Mouse (Mus musculus) kidney, embryonic 16.5 days (tissue): Measurements from ENCODE around the gene Sun2. TPM values are rescaled to one million over a fixed set of nuclear protein-coding genes. Genes with fewer than 3 reads are reported as not detected.

ENCODE experiments used
- ATAC-seq: fragments of 200-750 bp; cut with Nextera tagmentation; 2 replicates; pipeline ENCODE4 v1.8.0; 2017; ENCODE audit warnings: moderate TSS enrichment; ENCODE audit not compliant: low FRiP score, low TSS enrichment
- H3K27ac ChIP-seq: fragments of 300-500 bp; sonication (generic); 2 replicates; pipeline ENCODE4 v1.5.1; 2014; ENCODE audit warnings: low read length
- H3K27me3 ChIP-seq: fragments of 300-500 bp; sonication (generic); 2 replicates; pipeline ENCODE4 v1.6.1; 2014; ENCODE audit warnings: low read length, control low read depth, mixed read lengths; ENCODE audit not compliant: insufficient read depth
- H3K36me3 ChIP-seq: fragments of 300-500 bp; sonication (generic); 2 replicates; pipeline ENCODE4 v1.6.1; 2014; ENCODE audit warnings: low read length, control low read depth, mixed read lengths; ENCODE audit not compliant: insufficient read depth
- H3K4me1 ChIP-seq: fragments of 300-500 bp; sonication (generic); 2 replicates; pipeline ENCODE4 v1.6.1; 2014; ENCODE audit warnings: low read length, control low read depth, mixed read lengths; ENCODE audit not compliant: insufficient read depth
- H3K4me2 ChIP-seq: fragments of 300-500 bp; sonication (generic); replicated peaks from 2 replicates; pipeline ENCODE4 v1.6.1; 2014; ENCODE audit warnings: low read depth, low read length
- H3K4me3 ChIP-seq: fragments of 300-500 bp; sonication (generic); 2 replicates; pipeline ENCODE4 v1.5.1; 2014; ENCODE audit warnings: mild to moderate bottlenecking, low read length
- H3K9ac ChIP-seq: fragments of 300-500 bp; sonication (generic); replicated peaks from 2 replicates; pipeline ENCODE4 v1.6.1; 2014; ENCODE audit warnings: low read length
- H3K9me3 ChIP-seq: fragments of 300-500 bp; sonication (generic); 2 replicates; pipeline ENCODE4 v1.6.1; 2016; ENCODE audit warnings: low read length, control low read depth
- WGBS: fragments of 180-500 bp; shearing (Covaris S2); extraction: QIAGEN DNeasy Blood & Tissue Kit; methylation state at CpG from one replicate; pipeline ENCODE4 v1.1.7; 2014; 5-methylcytosine and 5-hydroxymethylcytosine counted together
- polyA plus RNA-seq: library from polyadenylated mRNA; unstranded; fragments of >200 nt; fragmentation: Nextera tagmentation; extraction: Ambion mirVana; gene quantifications from 2 replicates; pipeline ENCODE4 v1.2.1, GENCODE M21; 2015

The Sun2 gene
- polyA plus RNA-seq, 1 experiment from 2014 or later = 5.7 TPM

DNA sequence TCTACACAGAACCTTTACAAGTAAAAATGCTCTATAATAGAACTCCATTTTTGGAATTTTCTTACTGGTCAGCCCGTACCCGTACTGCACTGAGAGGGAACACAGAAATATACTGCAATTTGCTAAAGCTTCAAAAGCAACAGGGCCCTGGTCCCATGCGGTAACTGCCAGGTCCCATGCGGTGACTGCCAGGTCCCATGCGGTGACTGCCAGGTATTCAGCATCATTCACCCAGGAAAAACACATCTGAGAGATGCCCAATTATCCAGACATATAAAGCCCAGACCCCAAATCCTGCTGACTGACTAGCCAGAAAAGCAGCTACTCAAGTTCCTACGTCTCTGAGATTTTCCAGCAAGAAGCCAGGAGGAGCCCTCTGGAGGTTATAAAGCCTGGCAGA lies 57.7 kb downstream of the Sun2 start:
- H3K36me3 ChIP-seq = no peaks in the 10 kb centered on the region
- H3K4me1 ChIP-seq = peaks cover 58% of the 10 kb centered on the region
- peak overlapping the region; percentile 79 for H3K4me2 ChIP-seq
- H3K9ac ChIP-seq = peak overlapping the region; percentile 55
- peak overlapping the region; percentile 83 for H3K4me3 ChIP-seq
- no peaks in the 10 kb centered on the region for H3K9me3 ChIP-seq
- no peak overlapping the region for H3K27ac ChIP-seq
- no peak for ATAC-seq
- H3K27me3 ChIP-seq = no peaks in the 10 kb centered on the region
- WGBS = 79% methylated on average over 6 of the region's 6 CpGs

- 55% methylated on average over 19 of the region's 19 CpGs for WGBS
- H3K36me3 ChIP-seq = no peaks in the 10 kb centered on the region
Observed at GRCm38 (mm10) chr15:79683707-79684465, 58.5 kb downstream of the Sun2 start.

DNA sequence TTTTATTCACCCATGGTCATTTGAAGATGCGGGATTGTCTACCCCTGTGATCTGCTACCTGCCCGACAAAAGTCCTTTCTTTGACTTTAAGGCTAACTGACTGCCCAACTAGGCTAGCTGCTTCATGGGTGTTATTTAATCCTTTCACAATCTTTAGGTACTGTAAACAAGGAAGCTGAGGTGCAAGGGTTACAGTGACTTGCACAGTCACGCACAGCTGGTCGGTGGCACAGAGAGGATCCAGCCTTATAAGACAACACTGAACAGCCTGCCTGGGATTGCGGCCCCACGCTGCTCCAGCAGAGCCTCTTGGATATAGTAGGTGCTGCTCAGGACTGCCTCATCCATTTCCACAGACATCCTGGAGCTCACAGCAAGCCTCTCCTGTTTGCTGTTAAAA lies 59.2 kb downstream of the Sun2 start:
- ATAC-seq = no peak
- Histone ChIP-seq H3K27me3 (no peaks in the 10 kb centered on the region), H3K36me3 (no peaks in the 10 kb centered on the region), H3K4me1 (peaks cover 48% of the 10 kb centered on the region), H3K27ac (no peak overlapping the region), H3K4me2 (peak overlapping the region; percentile 79; the same call in 1 of the 2 replicates), H3K9me3 (no peaks in the 10 kb centered on the region), H3K9ac (0 out of 2 replicates have a peak overlapping the region, but pooled peaks have one; percentile 20), H3K4me3 (no peak overlapping the region; the same call in 1 of the 2 replicates)
- WGBS = 67% methylated on average over 6 of the region's 6 CpGs

More at GRCm38 (mm10) chr15:79683707-79684465, 58.5 kb downstream of the Sun2 start:
- Histone ChIP-seq H3K27ac (no peak overlapping the region), H3K9ac (no peak overlapping the region; the same call in none of the 2 replicates), H3K4me3 (peak overlapping the region; percentile 83), H3K4me1 (peaks cover 53% of the 10 kb centered on the region), H3K9me3 (no peaks in the 10 kb centered on the region), H3K4me2 (peak overlapping the region; percentile 79), H3K27me3 (no peaks in the 10 kb centered on the region)
- no peak for ATAC-seq

DNA sequence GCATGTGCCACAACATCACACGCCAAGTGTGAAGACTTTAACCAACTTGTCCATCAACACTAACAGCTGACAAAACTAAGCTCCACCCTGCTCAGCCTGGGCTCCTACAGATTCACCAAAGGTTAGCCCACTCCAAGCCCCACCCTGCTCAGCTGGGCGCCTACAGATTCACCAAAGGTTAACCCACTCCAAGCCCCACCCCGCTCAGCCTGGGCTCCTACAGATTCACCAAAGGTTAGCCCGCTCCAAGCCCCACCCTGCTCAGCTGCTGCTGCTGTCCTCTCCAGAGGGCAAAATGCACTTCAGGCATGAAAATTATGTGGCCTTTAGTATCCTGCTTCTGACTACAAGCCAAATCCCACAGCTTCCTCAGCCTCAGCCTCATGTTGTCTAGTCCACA lies 60.4 kb downstream of the Sun2 start:
- WGBS = 87% methylated on average over 4 of the region's 4 CpGs
- Histone ChIP-seq H3K4me3 (no peak overlapping the region), H3K4me1 (peaks cover 51% of the 10 kb centered on the region), H3K36me3 (no peaks in the 10 kb centered on the region), H3K27me3 (no peaks in the 10 kb centered on the region), H3K4me2 (no peak overlapping the region), H3K9ac (no peak overlapping the region), H3K9me3 (no peaks in the 10 kb centered on the region), H3K27ac (no peak overlapping the region)
- ATAC-seq = no peak

GRCm38 (mm10) chr15:79677936-79678335 lies 64.4 kb downstream of the Sun2 start:
- ATAC-seq = 0 out of 2 replicates have a peak, but pooled peaks have one; percentile 58
- Histone ChIP-seq H3K4me3 (no peak overlapping the region), H3K9me3 (no peaks in the 10 kb centered on the region), H3K27me3 (no peaks in the 10 kb centered on the region), H3K36me3 (peaks cover 36% of the 10 kb centered on the region), H3K9ac (no peak overlapping the region), H3K27ac (peak overlapping the region; percentile 66; the same call in 1 of the 2 replicates), H3K4me2 (no peak overlapping the region), H3K4me1 (peaks cover 14% of the 10 kb centered on the region)
- WGBS = 61% methylated on average over 2 of the region's 2 CpGs

Other genes starting within 250 kb of the Sun2 start
- gene Kcnj4, start 237.3 kb downstream of the Sun2 start, polyA plus RNA-seq = 0.16 TPM in 1 of 2 replicates, not detected in the other
- 66.2 and 72.9 TPM in 2 replicates for gene Kdelr3, start 226.1 kb downstream of the Sun2 start, polyA plus RNA-seq
- gene Ddx17, start 195.8 kb downstream of the Sun2 start, polyA plus RNA-seq = 48.3 and 52.0 TPM in 2 replicates
- gene Dmc1, start 137.4 kb downstream of the Sun2 start, polyA plus RNA-seq = 2.0 and 2.3 TPM in 2 replicates
- gene Fam227a, start 83.6 kb downstream of the Sun2 start, polyA plus RNA-seq = 1.1 and 1.4 TPM in 2 replicates
- gene Cby1, start 83.3 kb downstream of the Sun2 start, polyA plus RNA-seq = 59.5 and 59.8 TPM in 2 replicates
- gene Tomm22, start 71.7 kb downstream of the Sun2 start, polyA plus RNA-seq = 262 and 263 TPM in 2 replicates
- 18.2 and 19.6 TPM in 2 replicates for gene Josd1, start 54.6 kb downstream of the Sun2 start, polyA plus RNA-seq
- gene Gtpbp1, start 51.7 kb downstream of the Sun2 start, polyA plus RNA-seq = 32.7 and 36.6 TPM in 2 replicates
- 71.7 and 74.0 TPM in 2 replicates for gene Dnal4, start 35.3 kb upstream of the Sun2 start, polyA plus RNA-seq
- 1.7 and 1.9 TPM in 2 replicates for gene Nptxr, start 62.2 kb upstream of the Sun2 start, polyA plus RNA-seq
- not detected in 2 replicates for gene Npcd, start 91.7 kb upstream of the Sun2 start, polyA plus RNA-seq
- 52.1 and 58.8 TPM in 2 replicates for gene Cbx6, start 92.2 kb upstream of the Sun2 start, polyA plus RNA-seq
- 29.3 and 36.5 TPM in 2 replicates for gene Apobec3, start 149.1 kb upstream of the Sun2 start, polyA plus RNA-seq
- 3.3 and 3.9 TPM in 2 replicates for gene Cbx7, start 228.6 kb upstream of the Sun2 start, polyA plus RNA-seq